Mouse (Mus musculus): ENCODE data around the gene Gfpt2. TPM values are rescaled to one million over a fixed set of nuclear protein-coding genes. Genes with fewer than 3 reads are reported as not detected.

The Gfpt2 gene
- polyA plus RNA-seq, 1 experiment from 2014 or later = 10.9 TPM

DNA sequence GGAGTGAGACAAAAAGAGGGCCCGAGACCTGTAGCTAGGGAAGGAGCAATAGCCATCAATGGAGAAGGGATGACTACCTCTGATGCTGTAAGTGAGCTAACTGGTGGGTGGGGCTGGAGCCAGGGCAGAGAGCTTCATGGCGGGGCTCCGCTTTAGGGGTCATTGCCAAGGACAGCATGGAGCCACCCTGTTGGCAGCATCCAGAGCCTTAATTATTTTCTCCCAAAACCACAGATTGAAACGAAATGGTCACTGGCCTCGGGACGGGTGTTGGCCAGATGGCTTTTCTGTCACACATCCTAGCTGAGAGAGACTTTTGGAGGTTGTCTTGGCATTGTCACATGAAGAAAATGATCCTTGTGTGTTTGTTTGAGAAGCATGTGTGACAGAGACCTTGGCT, 15.1 kb upstream of the Gfpt2 start:
- Histone ChIP-seq H3K27me3 (ENCODE audit: control insufficient read depth, insufficient read depth, low read length) (no peaks in the 10 kb centered on the region), H3K4me1 (ENCODE audit: control insufficient read depth, insufficient read depth, low read length) (no peaks in the 10 kb centered on the region), H3K9me3 (ENCODE audit: control insufficient read depth, low read length) (no peaks in the 10 kb centered on the region), H3K9ac (ENCODE audit: low read length) (no peak overlapping the region), H3K4me3 (ENCODE audit: low read depth, low read length) (no peak overlapping the region), H3K27ac (ENCODE audit: low read depth, low read length) (no peak overlapping the region), H3K4me2 (ENCODE audit: low read depth) (no peak overlapping the region), H3K36me3 (ENCODE audit: control insufficient read depth, insufficient read depth, low read length) (no peaks in the 10 kb centered on the region)
- DNase-seq (ENCODE audit: low spot score) = no peak
- no peak for ATAC-seq (ENCODE audit: insufficient read depth, low FRiP score, low TSS enrichment)
- 81% methylated on average over 6 of the region's 6 CpGs for WGBS

DNA sequence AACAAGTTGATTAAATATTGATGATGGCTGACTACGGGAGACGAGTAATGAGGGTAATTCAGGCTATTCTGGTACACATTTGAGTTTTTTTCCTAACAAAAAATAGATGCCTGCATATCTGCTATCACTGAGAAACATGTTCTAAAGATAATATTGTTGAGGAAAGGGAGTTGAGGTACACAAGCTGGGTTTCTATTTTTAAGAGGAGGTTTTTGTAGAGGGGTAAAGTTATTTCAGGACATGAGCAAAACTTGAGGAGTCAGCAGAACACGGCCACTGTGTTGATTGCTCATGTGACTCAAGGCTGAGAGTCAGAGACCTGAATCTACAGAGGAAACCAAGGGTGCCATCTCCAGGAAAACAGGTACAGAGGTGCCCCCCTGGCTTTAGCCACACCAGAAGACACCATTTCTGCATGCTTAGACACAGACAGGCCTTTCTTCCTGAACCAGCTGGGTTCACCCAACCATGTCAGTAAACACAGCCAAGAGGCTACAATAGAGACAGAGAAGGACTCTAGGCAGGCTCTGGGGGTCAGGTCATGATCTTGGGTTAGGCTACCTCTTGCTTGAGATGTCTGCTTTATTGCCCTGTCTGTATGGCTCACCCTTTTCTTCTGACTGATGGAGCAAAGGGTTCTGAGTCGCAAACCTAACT, 13.7 kb upstream of the Gfpt2 start:
- no peak for ATAC-seq (ENCODE audit: insufficient read depth, low FRiP score, low TSS enrichment)
- no peaks in the 10 kb centered on the region for H3K27me3 ChIP-seq (ENCODE audit: control insufficient read depth, insufficient read depth, low read length)
- H3K9me3 ChIP-seq (ENCODE audit: control insufficient read depth, low read length) = no peaks in the 10 kb centered on the region
- no peak overlapping the region for H3K4me2 ChIP-seq (ENCODE audit: low read depth)
- H3K36me3 ChIP-seq (ENCODE audit: control insufficient read depth, insufficient read depth, low read length) = no peaks in the 10 kb centered on the region
- no peak overlapping the region for H3K9ac ChIP-seq (ENCODE audit: low read length)
- H3K4me3 ChIP-seq (ENCODE audit: low read depth, low read length) = no peak overlapping the region
- no peak for DNase-seq (ENCODE audit: low spot score)
- H3K4me1 ChIP-seq (ENCODE audit: control insufficient read depth, insufficient read depth, low read length) = no peaks in the 10 kb centered on the region
- H3K27ac ChIP-seq (ENCODE audit: low read depth, low read length) = no peak overlapping the region
- 78% methylated on average over 4 of the region's 4 CpGs for WGBS

DNA sequence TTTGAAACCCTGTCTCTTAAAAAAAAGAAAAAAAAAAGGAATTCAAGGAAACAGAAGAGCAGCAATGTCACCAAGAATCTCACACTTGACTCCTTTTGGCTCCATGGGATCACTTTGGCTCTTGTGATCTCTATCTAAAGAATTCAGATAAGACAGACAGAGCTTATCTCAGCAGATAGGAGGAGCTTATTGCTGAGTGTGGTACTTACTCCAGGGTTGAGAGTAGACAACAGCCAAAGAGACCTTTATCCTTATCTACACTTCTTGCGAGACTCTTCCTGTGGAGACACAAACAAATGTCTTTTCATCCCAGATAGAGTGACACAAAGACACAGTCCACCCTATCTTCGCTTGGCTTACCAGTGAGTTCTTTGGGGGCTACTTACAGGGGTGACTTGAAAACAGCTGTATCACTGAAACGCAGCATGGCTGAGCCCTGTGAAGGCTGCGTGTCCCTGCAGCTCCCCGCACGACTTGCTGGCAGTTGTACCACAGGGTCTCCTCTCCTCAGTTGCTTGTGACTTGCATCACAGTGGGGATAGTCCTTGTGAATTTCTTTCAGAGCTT, 12.1 kb upstream of the Gfpt2 start:
- H3K9ac ChIP-seq (ENCODE audit: low read length) = no peak overlapping the region
- no peak overlapping the region for H3K4me3 ChIP-seq (ENCODE audit: low read depth, low read length)
- no peaks in the 10 kb centered on the region for H3K9me3 ChIP-seq (ENCODE audit: control insufficient read depth, low read length)
- H3K27me3 ChIP-seq (ENCODE audit: control insufficient read depth, insufficient read depth, low read length) = no peaks in the 10 kb centered on the region
- no peak overlapping the region for H3K4me2 ChIP-seq (ENCODE audit: low read depth)
- no peaks in the 10 kb centered on the region for H3K4me1 ChIP-seq (ENCODE audit: control insufficient read depth, insufficient read depth, low read length)
- H3K36me3 ChIP-seq (ENCODE audit: control insufficient read depth, insufficient read depth, low read length) = no peaks in the 10 kb centered on the region
- no peak overlapping the region for H3K27ac ChIP-seq (ENCODE audit: low read depth, low read length)
- no peak for ATAC-seq (ENCODE audit: insufficient read depth, low FRiP score, low TSS enrichment)
- DNase-seq (ENCODE audit: low spot score) = no peak
- WGBS = 75% methylated on average over 6 of the region's 6 CpGs

DNA sequence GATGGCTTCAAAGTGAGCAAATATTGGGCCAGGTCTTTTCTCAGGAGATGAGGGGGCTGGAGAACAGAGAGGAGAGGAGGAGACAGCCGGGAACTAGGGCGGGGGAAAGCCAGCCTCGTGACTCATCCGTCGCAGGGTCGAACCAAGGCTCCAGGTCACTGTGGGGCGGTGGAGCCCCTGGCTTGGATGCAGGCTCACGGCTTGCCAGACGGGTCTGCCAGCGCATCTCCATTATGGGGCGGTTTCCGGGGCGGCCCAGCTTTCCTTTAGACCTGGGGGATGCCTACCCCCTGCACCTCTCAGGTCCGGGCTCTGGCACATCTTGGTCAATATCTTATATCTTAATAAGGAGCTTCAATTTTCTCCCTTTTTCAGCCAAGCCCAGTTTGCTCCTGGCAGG, 847 bp upstream of the Gfpt2 start:
- Histone ChIP-seq H3K27ac (ENCODE audit: low read depth, low read length) (no peak overlapping the region), H3K4me3 (ENCODE audit: low read depth, low read length) (no peak overlapping the region), H3K27me3 (ENCODE audit: control insufficient read depth, insufficient read depth, low read length) (no peaks in the 10 kb centered on the region), H3K36me3 (ENCODE audit: control insufficient read depth, insufficient read depth, low read length) (no peaks in the 10 kb centered on the region), H3K9ac (ENCODE audit: low read length) (no peak overlapping the region), H3K4me2 (ENCODE audit: low read depth) (no peak overlapping the region), H3K4me1 (ENCODE audit: control insufficient read depth, insufficient read depth, low read length) (peaks cover 6% of the 10 kb centered on the region; the same call in 1 of the 2 replicates), H3K9me3 (ENCODE audit: control insufficient read depth, low read length) (no peaks in the 10 kb centered on the region)
- ATAC-seq (ENCODE audit: insufficient read depth, low FRiP score, low TSS enrichment) (no peak), DNase-seq (ENCODE audit: low spot score) (no peak)
- WGBS = 5% methylated on average over 14 of the region's 14 CpGs

DNA sequence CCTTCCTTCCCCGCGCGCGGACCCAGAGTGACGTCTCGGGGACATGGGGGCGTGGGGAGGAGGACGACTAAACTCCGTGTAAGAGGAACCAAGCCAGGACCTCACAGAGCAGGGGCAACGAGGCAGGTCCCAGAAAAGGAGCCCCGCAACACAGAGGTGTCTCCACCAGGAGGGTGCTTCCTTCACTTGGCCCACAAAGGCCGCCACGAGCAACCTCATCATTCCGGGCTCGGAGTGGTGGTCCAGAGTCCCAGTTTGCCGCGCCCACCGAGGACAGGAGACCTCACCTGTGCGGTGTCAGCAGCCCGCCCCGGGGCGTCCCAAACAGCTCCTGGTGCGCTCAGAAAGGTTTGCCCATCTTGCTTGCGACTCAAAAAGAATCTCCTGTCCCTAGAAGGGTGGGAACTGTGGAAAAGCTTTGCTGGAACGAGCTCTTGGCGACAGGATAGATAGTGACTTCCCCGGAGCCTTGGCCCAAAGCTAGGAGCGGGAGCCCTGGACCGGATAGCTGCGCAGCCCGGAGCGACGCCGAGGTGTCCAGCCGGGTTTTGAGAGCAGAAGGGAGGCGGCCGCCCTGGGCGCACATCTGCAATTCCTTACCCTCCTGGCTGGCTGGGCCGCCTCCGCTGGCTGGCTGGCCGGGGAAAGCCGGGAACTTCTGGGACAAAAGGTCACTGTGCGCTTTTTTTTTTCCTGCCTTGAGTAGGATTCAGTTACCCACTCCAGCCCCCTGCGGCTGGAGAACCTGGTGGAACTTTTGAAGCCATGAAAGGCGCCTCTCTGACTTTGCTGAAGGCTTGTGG, 565 bp downstream of the Gfpt2 start:
- Histone ChIP-seq H3K36me3 (ENCODE audit: control insufficient read depth, insufficient read depth, low read length) (no peaks in the 10 kb centered on the region), H3K27me3 (ENCODE audit: control insufficient read depth, insufficient read depth, low read length) (no peaks in the 10 kb centered on the region), H3K9ac (ENCODE audit: low read length) (peak overlapping the region; percentile 77), H3K4me3 (ENCODE audit: low read depth, low read length) (peak overlapping the region; percentile 54), H3K4me2 (ENCODE audit: low read depth) (peak overlapping the region; percentile 97), H3K9me3 (ENCODE audit: control insufficient read depth, low read length) (no peaks in the 10 kb centered on the region), H3K4me1 (ENCODE audit: control insufficient read depth, insufficient read depth, low read length) (peaks cover 6% of the 10 kb centered on the region; the same call in 1 of the 2 replicates), H3K27ac (ENCODE audit: low read depth, low read length) (no peak overlapping the region)
- under 1% methylated on average over 43 of the region's 45 CpGs for WGBS
- peak; percentile 48 for DNase-seq (ENCODE audit: low spot score)
- peak; percentile 62 for ATAC-seq (ENCODE audit: insufficient read depth, low FRiP score, low TSS enrichment)

DNA sequence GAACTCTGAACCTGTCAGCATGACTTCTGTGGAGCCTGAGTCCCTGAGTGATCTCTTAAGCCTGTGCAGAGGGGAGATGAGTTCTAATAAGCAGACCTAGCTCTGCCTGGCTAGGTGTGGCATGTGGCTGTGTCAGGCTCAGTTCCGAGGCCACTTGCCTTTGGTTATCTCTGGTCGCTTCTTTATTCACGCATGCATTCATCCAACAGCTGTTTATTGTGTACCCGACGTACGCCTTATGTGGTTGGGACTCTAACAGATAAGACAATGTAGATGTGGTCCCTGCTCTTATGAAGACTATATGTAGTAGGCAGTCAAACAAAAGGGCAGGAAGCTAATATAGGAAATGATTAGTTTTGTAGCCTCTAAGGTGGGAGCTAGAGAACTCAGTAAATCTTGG, 5.0 kb downstream of the Gfpt2 start:
- H3K27ac ChIP-seq (ENCODE audit: low read depth, low read length) = no peak overlapping the region
- no peaks in the 10 kb centered on the region for H3K27me3 ChIP-seq (ENCODE audit: control insufficient read depth, insufficient read depth, low read length)
- no peak overlapping the region for H3K9ac ChIP-seq (ENCODE audit: low read length)
- WGBS = 90% methylated on average over 6 of the region's 6 CpGs
- H3K4me2 ChIP-seq (ENCODE audit: low read depth) = no peak overlapping the region
- peaks cover 6% of the 10 kb centered on the region; the same call in 1 of the 2 replicates for H3K4me1 ChIP-seq (ENCODE audit: control insufficient read depth, insufficient read depth, low read length)
- ATAC-seq (ENCODE audit: insufficient read depth, low FRiP score, low TSS enrichment) (no peak), DNase-seq (ENCODE audit: low spot score) (no peak)
- no peak overlapping the region for H3K4me3 ChIP-seq (ENCODE audit: low read depth, low read length)
- no peaks in the 10 kb centered on the region for H3K36me3 ChIP-seq (ENCODE audit: control insufficient read depth, insufficient read depth, low read length)
- H3K9me3 ChIP-seq (ENCODE audit: control insufficient read depth, low read length) = no peaks in the 10 kb centered on the region

DNA sequence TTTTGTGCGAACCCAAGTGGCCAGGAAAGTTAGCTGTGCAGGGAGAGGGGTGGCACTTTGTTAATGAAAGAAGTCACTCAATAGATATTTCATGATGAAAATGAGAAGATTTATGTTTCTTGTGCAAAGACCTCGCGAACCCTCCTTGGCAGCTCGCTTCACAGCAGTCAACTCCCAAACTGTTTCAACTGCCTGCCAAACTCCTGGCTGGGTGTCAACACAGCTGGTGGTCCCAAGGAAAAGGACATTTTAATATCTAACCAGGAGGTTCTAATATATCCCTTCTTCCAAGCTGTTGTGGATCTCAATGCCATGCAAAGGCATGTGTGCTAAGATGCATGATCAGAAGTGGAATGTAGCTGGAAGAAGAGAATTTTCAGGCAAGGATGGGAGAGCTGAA, 7.5 kb downstream of the Gfpt2 start:
- Histone ChIP-seq H3K9me3 (ENCODE audit: control insufficient read depth, low read length) (no peaks in the 10 kb centered on the region), H3K9ac (ENCODE audit: low read length) (no peak overlapping the region), H3K27ac (ENCODE audit: low read depth, low read length) (no peak overlapping the region), H3K4me3 (ENCODE audit: low read depth, low read length) (no peak overlapping the region), H3K4me1 (ENCODE audit: control insufficient read depth, insufficient read depth, low read length) (no peaks in the 10 kb centered on the region), H3K27me3 (ENCODE audit: control insufficient read depth, insufficient read depth, low read length) (no peaks in the 10 kb centered on the region), H3K4me2 (ENCODE audit: low read depth) (no peak overlapping the region), H3K36me3 (ENCODE audit: control insufficient read depth, insufficient read depth, low read length) (no peaks in the 10 kb centered on the region)
- DNase-seq (ENCODE audit: low spot score) (no peak), ATAC-seq (ENCODE audit: insufficient read depth, low FRiP score, low TSS enrichment) (no peak)
- 89% methylated on average over 4 of the region's 4 CpGs for WGBS

DNA sequence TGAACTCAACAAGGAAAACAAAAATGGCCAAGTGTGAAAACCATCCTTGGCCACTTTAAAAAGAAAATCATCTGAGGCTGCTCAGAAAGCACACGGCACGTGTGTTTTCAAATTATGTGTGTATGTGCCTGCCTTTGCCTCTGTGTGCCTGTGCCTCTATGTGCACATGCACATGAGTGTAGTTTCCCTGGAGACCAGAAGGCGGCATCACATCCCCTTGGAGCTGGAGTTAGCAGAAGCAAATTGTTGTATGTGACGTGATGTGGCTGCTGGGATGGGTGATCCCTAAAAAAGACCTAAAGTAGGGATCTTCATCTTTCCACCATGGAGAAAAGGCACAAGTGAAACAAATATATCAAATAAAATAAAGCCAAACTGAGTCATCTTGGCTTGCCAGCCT, 9.8 kb downstream of the Gfpt2 start:
- H3K9me3 ChIP-seq (ENCODE audit: control insufficient read depth, low read length) = no peaks in the 10 kb centered on the region
- no peak overlapping the region for H3K4me3 ChIP-seq (ENCODE audit: low read depth, low read length)
- ATAC-seq (ENCODE audit: insufficient read depth, low FRiP score, low TSS enrichment) = no peak
- H3K36me3 ChIP-seq (ENCODE audit: control insufficient read depth, insufficient read depth, low read length) = no peaks in the 10 kb centered on the region
- no peaks in the 10 kb centered on the region for H3K4me1 ChIP-seq (ENCODE audit: control insufficient read depth, insufficient read depth, low read length)
- no peak for DNase-seq (ENCODE audit: low spot score)
- 94% methylated on average over 4 of the region's 4 CpGs for WGBS
- H3K9ac ChIP-seq (ENCODE audit: low read length) = no peak overlapping the region
- no peak overlapping the region for H3K4me2 ChIP-seq (ENCODE audit: low read depth)
- no peak overlapping the region for H3K27ac ChIP-seq (ENCODE audit: low read depth, low read length)
- H3K27me3 ChIP-seq (ENCODE audit: control insufficient read depth, insufficient read depth, low read length) = no peaks in the 10 kb centered on the region
